Mouse (Mus musculus): Measurements from ENCODE around the gene Vps13d. TPM values are rescaled to one million over a fixed set of nuclear protein-coding genes. Genes with fewer than 3 reads are reported as not detected.
"Not testable (repeated sequence)": the region's sequence is repeated elsewhere in the genome, so short reads cannot be mapped to it uniquely, and the experiment has no call there.

Vps13d gene
- polyA plus RNA-seq, 1 experiment: 54.9 TPM

GRCm38 (mm10) chr4:145213999-145214785 lies 19.4 kb upstream of the Vps13d start:
- DNase-seq (ENCODE audit: extremely low spot score in 1 of 2, low spot score in 1 of 2): peak; percentile 74 to 96

DNA sequence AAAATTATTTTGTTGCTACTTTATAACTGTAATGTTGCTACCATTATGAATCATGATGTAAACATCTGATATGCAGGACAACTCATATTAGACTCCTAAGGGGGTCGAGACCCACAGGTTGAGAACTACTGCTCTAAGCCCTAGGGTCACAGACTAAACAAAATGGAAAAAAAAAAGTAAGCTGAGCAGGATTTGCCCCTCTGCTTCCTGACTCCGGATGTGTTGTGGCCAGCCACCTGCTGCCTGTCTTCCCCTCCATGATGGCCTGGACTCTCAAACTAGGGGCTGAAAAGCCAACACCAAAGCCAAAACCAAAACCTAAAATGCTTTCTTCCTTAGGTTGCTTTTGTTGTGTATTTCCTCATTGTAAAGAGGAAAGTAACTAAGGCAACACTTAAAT lies 16.3 kb upstream of the Vps13d start:
- DNase-seq (ENCODE audit: extremely low spot score in 1 of 2, low spot score in 1 of 2): no peak

DNA sequence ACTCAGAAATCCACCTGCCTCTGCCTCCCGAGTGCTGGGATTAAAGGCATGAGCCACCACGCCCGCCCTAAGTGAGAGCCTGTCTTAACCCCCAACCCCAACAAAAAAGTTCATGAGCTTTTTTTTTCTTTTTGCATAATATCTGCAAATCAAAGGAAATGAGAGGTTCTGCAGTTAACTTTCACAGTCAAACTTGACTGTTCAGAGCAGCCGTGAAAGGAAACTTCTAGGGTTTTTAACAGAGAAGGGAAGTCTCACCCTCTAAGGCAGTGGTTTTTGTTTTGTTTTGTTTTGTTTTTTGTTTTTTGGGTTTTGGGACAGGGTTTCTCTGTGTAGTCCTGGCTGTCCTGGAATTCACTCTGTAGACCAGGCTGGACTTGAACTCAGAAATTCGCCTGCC lies 15.8 kb upstream of the Vps13d start:
- no peak for DNase-seq (ENCODE audit: extremely low spot score in 1 of 2, low spot score in 1 of 2)

- DNase-seq (ENCODE audit: extremely low spot score in 1 of 2, low spot score in 1 of 2): no peak
Measured at GRCm38 (mm10) chr4:145209690-145210088, 14.9 kb upstream of the Vps13d start.

GRCm38 (mm10) chr4:145209076-145209689 lies 14.4 kb upstream of the Vps13d start:
- DNase-seq (ENCODE audit: extremely low spot score in 1 of 2, low spot score in 1 of 2): no peak

GRCm38 (mm10) chr4:145207718-145208371 lies 13.0 kb upstream of the Vps13d start:
- peak in 1 of 2 experiments; percentile 44 for DNase-seq (ENCODE audit: extremely low spot score in 1 of 2, low spot score in 1 of 2)

- no peak for DNase-seq (ENCODE audit: extremely low spot score in 1 of 2, low spot score in 1 of 2)
Measured at GRCm38 (mm10) chr4:145204779-145205178, 10.0 kb upstream of the Vps13d start.

DNA sequence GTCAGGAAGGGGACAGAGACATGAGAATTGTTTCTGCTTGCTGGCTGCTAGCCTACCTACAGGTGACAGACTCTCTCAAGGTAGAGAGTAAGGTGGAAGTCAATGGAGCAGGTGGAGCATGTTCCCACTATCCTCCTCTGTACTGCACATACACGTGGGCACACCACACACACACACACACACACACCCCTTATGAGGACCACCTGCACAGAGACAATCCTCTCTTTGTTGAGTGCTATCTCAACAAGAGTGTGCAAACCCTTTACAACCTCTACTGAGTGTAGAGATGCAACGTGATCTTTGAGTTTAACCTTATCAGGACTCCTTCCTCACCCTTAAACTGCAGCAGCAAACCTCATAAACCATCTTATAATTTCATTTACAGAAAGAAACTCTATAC lies 8.5 kb upstream of the Vps13d start:
- DNase-seq (ENCODE audit: extremely low spot score in 1 of 2, low spot score in 1 of 2): no peak

DNA sequence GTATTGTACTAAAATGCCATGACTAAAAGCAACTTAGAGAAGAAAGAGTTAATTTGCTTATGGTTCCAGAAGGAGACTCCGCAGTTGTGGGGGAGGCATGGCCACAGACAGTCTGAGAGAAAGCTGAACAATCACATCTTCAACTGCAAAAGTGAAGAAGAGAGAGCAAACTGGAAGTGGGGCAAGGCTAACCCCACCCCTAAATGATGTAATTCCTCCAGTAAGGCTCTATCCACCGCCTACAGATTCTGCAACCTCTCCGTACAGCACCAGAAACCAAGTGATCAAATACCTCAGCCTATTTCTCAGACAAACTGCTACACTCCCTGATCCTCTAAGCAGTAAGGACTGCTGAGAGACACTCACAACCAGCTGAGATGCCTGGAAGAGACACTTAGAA lies 6.6 kb upstream of the Vps13d start:
- DNase-seq (ENCODE audit: extremely low spot score in 1 of 2, low spot score in 1 of 2): peak in 1 of 2 experiments; percentile 29

DNA sequence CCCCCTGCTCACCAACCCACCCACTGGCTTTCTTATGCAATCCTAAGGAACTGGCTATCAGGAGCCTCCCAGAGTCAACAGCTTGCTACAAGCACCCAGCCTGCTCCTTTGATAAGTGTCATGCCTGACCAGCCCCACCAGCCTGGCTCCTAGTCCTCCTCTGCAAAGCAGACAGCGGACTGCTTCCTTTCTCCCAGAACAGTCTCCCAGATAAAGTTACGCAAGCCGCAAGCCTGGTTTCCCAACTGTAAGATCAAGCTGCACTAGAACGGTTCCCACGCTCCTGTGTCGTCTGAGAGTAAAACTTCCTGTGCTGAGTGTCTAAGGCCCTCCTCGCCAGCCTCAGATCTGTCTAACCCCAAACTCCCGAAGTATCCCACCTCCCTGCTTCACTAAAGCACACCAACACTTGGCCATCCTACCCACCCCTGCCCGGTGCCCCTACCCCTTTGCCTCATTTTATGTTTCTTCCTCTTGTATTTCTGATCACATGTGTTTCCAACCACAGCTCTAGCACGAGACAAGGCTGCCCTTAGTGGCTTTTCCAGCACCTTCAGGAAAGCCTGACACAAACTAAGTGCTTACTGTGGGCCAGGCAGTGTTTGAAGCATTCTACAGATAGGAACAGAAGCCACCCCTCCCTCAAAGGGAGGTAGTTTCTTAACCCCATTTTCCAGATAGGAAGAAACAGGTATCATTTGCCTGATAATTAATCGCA lies 5.3 kb upstream of the Vps13d start:
- DNase-seq (ENCODE audit: extremely low spot score in 1 of 2, low spot score in 1 of 2): peak in 1 of 2 experiments; percentile 57

DNA sequence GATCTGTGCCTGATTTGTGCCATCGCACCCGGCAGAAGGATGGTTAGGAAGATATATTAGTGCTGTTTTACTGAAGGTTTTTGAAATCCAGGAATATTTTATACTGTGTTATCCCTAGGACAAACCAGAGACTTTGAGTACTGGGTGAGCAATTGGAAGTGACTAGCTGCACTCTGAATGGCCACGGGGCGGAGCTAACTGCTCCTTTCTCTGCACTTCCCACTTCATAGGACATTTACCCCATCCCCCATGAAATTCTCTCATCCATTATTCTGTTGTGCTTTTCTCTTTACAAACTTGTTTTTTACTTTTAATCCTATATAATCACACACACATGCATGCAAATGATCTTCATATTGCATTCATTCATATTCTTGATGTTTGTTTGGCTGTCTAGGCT lies 1.8 kb upstream of the Vps13d start:
- no peak for DNase-seq (ENCODE audit: extremely low spot score in 1 of 2, low spot score in 1 of 2)

GRCm38 (mm10) chr4:145195172-145195571 lies 367 bp upstream of the Vps13d start:
- DNase-seq (ENCODE audit: extremely low spot score in 1 of 2, low spot score in 1 of 2): no peak

GRCm38 (mm10) chr4:145193991-145194511 lies 754 bp downstream of the Vps13d start:
- DNase-seq (ENCODE audit: extremely low spot score in 1 of 2, low spot score in 1 of 2): peak in 1 of 2 experiments; percentile 25

- no peak for DNase-seq (ENCODE audit: extremely low spot score in 1 of 2, low spot score in 1 of 2)
Measured at GRCm38 (mm10) chr4:145193406-145193805, 1.4 kb downstream of the Vps13d start.

- no peak for DNase-seq (ENCODE audit: extremely low spot score in 1 of 2, low spot score in 1 of 2)
Measured at GRCm38 (mm10) chr4:145192686-145193085, 2.1 kb downstream of the Vps13d start.

DNA sequence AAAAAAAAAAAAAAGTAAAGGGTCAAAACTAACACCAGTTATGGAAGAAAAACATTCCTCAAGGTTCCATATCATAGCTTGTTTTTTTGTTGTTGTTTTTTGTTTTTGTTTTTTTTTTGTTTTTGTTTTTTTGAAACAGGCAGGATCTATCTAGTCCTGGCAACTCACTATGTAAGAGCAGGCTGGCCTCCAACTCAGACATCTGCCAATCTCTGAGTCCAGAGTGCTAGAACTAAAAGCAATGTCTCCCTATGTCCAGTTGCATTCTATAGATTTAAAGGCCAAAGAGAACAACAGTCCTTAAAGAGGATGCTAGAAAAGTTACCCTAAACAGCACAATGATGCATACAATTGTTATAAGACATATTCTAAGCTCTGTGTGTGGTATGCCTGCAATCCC lies 6.2 kb downstream of the Vps13d start:
- DNase-seq (ENCODE audit: extremely low spot score in 1 of 2, low spot score in 1 of 2): no peak

GRCm38 (mm10) chr4:145187619-145188018 lies 7.2 kb downstream of the Vps13d start:
- no peak for DNase-seq (ENCODE audit: extremely low spot score in 1 of 2, low spot score in 1 of 2)

DNA sequence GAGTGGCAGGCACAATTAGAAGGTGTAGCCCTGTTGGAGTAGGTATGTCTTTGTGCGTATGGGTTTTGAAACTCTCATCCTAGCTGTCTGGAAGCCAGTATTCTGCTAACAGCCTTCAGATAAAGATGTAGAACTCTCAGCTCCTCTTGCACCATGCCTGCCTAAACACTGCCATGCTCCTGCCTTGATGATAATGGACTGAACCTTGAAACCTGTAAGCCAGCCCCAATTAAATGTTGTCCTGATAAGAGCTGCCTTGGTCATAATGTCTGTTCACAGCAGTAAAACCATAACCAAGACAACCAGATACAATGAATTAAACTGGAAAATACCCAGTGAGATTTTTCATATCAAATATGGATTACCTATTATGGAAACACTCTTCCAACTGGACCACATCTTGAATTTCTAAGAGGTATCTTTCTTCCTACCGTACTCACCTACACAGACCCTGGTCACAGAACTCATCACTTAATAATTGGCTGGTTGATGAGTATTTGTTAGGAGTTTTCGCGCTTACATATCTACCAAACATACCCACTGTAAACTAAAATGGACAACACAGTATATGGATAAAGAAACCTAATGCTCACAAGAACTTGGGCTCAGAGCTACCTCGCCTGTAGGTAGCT lies 15.8 kb downstream of the Vps13d start:
- no peak for DNase-seq (ENCODE audit: extremely low spot score in 1 of 2, low spot score in 1 of 2)

- DNase-seq (ENCODE audit: extremely low spot score in 1 of 2, low spot score in 1 of 2): not testable (repeated sequence)
Measured at GRCm38 (mm10) chr4:145165542-145165941, 29.3 kb downstream of the Vps13d start.

GRCm38 (mm10) chr4:145164111-145164510 lies 30.7 kb downstream of the Vps13d start:
- DNase-seq (ENCODE audit: extremely low spot score in 1 of 2, low spot score in 1 of 2): no peak

All from frontal cortex, adult 2 months (tissue).